Mouse (Mus musculus): ENCODE results near the gene Fancc.
"Not testable (repeated sequence)": the region's sequence is repeated elsewhere in the genome, so short reads cannot be mapped to it uniquely, and the experiment has no call there.

The Fancc gene

DNA sequence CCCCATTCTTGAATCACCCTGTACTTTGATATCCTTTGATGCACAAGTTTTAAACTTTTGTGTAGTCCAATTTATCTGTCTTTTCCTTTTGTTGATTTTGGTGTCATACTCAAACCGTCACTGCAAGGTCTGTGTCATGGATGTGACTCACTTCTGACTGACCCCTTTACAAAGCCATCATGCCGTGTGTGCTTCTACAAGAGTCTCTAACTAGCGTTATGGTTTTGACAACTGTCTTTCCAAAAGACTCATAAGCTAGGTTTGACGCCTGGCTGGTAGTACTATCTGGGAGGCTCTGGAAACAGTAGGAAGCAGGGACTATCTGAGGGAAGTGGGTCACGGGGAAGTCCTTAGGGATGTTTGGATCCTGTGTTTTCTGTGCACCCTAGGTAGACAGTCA is 180.7 kb downstream of the Fancc start:
- no peak for DNase-seq (ENCODE audit: low read depth)

DNA sequence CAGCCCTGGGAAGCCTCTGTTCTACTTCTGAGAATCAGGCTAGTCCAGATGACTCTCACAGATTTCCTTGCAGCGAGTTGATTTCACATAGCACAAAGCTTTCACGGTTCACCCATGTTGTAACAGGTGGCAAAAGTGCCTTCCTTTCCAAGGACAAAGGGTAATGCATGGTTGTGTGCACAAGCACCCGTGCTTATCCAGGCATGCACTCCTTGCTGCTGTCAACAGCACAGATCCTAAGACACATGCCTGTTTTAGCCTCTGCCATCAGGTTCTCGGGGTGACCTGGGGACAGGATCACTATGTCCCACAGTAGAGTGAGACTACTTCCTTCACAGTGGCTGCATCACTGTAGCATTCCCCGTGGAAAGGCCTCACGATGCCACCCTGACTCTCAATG is 181.3 kb downstream of the Fancc start:
- DNase-seq (ENCODE audit: low read depth), result no peak

DNA sequence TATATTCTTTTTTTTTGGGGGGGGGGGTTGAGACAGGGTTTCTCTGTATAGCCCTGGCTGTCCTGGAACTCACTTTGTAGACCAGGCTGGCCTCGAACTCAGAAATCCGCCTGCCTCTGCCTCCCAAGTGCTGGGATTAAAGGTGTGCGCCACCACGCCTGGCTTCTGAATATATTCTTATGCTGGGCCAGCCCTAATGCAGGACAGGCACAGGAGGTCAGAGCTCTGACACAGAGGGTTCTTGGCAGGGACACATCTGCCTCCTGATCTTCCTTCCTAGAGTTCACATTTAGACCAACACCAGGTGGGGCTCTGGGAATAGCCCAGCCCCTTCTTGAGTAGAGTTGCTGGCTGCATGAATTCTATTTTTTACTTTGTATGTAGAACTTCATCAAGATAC is 182.0 kb downstream of the Fancc start:
- DNase-seq (ENCODE audit: low read depth), result not testable (repeated sequence)

DNA sequence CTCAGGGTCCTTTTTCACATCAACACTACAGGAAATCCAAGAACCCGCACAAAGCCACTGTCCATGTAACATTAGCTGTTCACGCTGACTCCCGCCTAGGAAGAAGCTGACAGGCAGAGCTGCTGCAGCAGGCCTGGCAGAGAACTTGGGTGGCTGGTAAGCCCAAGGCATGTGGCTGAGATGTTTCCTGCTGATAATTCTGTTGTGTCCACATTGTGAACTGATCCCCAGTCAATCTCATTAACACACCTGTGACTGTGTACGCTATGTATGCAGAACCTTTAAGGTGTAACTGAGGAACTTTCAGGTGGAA is 182.5 kb downstream of the Fancc start:
- DNase-seq (ENCODE audit: low read depth), result no peak

DNA sequence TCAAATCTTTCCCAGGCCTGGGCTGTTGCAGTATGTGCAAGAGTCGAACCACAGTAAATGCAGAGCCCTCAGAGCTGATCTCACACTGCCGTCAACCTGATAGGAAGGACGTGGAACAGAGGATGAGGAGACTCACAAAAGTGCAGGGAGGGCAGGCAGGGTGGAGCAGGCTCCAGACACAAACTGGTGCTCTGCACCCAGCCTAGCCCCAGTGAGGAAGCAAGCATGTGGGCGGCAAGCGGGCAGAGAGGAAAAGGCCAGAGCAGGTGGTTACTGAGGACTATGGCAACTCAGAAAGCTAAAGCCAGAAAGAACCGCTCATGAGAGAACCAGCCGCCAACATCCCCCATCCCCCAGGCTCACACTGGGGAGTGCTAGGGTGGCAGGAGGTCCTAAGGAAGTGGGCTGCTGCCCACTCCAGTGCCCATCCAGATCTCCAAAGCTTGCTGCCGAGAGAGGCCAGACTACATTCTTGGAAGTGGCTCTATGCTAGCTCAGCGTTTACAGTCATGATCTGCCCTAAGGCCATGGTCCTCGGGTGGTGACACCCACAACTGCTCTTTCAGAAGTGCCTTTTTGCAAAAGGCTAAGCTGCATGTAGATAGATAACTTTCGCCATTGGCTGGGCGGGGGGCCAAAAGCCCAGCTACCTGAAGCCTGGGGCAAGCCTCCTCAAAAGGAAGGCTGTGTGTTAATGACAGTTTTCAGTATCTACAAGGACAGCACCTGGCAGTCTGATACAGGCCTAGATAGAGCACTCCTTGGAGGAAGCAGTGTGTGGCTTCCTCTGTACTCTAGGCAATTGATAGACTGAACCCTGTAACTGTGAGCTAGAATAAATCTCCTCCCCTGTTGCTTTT is 183.1 kb downstream of the Fancc start:
- DNase-seq (ENCODE audit: low read depth), result no peak

DNA sequence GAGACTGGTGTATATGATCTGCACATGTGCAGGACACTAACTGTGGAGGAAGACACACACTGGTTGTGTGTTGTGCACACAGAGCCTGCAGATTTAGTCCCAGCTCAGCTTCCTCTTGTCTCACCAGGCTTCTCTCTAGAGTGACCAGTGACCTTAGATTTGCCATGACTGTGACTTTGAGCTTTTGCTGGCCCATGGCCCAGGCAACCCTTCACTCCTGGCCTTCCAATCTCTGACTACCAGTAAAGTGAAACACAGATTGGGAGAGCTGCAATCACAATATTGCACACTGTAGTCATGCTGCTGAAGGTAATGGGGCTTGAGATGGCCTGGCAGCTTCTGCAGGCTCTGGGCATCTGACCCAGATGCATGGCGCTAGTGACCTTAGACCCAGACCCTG is 183.8 kb downstream of the Fancc start:
- no peak for DNase-seq (ENCODE audit: low read depth)

DNA sequence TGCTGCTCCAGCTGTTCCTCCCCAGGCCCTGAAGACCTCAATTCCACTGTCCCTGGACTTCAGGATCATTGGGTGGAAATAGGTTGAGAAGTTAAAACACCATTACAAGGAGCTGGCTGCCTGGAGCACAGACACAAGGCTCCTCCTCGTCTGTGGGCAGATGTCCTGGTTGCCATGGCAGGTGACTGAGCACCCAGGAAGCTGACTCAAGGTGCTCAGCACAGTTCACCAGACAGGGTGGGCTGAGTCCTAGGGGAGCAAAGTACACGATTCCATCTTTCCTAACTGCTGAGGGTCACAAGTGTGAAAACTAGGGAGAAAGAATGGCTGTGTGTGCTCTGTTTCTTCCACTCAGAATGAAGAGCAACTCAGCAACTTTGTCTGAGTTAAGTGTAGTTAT is 185.9 kb downstream of the Fancc start:
- DNase-seq (ENCODE audit: low read depth), result no peak

DNA sequence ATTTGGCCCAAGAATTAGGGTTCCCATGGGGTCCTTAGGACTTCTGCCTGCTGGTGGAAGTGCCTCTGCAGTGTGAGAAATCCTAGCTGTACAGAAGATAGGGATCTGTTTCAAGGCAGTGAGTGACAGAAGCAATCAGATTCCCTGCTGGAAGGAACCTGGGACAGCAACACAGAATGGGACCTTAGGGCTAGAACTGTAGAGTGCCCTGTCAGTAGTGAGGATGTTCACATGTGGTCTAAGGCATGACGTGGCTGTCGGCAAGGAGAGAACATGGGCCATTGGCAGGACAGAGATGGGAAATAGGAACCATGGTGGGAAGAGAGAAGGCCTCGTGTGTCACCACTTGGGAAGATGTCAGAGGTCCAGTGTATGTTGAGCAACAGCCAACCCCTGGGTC is 187.5 kb downstream of the Fancc start:
- peak; percentile 70 for DNase-seq (ENCODE audit: low read depth)

DNA sequence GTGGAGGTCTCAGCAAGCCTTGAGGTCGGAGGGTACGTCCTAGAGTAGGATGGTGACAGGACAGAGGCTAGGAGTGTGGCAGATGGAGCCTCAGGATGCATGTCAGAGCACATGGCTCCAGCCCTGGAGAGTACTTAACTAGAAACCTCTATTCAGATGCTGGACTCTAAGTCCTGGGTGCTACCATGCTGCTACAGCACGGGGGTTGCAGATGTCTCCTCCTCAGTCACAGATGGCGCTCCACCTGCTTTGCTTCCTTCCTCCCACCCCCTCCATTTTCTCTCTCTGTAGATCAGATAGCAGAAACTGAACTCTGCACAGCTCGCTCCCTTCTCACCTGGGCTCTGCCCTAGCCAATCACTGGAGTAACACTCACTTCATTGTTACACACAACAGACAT is 190.3 kb downstream of the Fancc start:
- no peak for DNase-seq (ENCODE audit: low read depth)

DNA sequence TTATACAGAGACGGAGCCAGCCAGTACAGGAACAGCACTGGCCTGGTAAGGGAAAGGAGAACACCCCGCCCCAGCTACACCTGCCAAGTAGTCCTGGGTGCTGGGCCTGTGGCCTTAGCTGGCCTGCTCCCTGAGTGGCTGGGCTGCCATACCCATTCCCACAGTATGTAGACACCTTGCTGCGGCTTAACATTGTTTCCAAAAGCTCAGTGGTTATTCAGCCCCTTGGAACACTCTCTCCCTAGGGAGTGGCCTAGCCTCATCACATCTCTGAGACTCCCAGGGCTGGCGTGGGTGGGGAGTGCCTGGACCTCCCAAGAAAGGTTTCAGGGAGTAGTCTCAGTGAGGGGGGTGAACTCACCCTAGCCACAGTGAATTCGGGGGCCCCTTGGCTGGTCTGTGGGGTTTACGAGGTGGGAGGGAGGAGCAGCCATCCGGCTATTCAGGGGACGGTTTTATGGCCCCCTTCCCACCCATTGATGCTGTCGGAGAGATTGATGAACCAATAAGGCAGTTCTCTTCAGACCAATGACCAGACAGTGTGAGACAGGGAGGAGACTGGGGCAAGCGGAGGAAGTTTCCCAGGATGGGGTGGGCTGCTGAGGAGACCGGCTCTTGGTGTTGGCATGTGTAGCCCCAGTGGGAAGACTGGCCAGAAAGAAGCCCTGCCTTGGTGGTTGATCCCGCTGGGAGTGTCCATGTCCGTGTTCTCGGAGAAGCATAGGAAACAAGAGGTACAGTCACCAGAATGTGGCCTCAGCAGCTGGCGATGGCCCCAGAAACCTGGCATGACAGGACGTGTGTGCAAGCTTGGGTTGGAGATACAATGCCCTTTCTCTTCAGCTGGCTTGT is 191.7 kb downstream of the Fancc start:
- DNase-seq (ENCODE audit: low read depth), result peak; percentile 63

DNA sequence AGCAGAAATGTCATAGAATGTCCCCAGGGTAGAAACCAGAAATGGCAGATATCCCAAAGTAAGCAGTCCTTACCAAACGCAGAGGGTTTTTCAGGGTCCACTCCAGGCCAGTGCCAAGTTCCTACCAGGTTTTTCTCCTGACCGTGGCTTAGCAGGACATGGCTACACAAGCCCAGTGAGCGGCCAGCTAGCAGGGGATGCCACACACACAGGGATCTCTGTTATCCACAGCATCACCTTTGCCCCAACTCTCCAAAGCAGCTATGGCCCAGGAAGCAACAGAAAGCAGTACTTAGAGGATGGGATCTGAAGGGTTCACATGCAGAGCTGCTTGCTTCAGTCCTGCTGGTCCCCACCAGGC is 192.3 kb downstream of the Fancc start:
- DNase-seq (ENCODE audit: low read depth), result peak; percentile 58

DNA sequence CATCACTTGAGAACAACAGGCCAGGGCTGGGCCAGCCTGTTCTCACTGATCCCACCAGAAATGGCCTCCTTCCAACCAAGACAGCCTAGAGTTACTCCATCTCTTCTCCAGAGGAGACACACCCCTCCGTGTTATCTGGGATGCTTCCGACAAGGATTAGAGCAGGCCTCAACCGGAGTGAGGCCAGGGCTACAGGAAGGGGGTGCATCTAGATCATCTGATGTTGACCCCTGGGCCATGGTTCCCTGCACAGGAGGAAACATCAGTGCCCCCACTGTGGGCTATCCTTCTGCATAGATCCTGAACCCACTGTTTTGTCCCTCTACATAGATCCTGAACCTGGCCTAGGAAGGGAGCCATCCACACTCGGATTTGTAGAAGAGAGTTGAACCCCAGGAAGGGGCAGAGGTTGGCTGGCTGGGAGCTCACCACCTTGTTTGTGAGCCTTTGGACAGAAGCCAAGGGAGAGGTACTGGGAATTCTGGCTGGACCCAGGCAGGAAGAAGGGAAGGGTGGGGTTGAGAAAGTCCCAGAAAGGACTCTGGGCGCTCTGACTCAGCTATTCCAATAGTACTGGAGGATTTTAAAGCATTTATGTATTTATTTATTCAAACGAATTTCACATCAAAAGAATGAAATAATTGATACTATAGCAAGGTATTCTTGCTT is 192.8 kb downstream of the Fancc start:
- DNase-seq (ENCODE audit: low read depth), result peak; percentile 62

DNA sequence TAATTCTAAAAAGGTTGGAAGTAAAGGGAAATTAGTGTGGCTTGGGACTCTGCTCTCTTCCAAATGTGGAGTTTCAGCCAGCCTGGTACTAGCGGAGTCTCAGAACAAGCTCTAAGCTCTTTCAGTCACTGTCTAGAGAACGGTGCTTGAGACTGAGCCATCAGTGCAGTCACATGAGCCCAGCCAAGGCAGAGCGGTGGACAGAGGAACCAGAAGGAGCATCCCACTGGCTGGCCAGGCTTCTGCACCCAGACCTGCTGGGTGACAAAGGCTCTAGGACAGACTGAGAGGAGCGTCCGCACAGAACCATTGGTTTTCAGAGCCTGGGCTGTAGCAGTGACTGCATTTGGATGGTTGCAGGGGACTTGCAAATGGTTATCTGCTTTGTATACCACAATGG is 194.7 kb downstream of the Fancc start:
- no peak for DNase-seq (ENCODE audit: low read depth)

DNA sequence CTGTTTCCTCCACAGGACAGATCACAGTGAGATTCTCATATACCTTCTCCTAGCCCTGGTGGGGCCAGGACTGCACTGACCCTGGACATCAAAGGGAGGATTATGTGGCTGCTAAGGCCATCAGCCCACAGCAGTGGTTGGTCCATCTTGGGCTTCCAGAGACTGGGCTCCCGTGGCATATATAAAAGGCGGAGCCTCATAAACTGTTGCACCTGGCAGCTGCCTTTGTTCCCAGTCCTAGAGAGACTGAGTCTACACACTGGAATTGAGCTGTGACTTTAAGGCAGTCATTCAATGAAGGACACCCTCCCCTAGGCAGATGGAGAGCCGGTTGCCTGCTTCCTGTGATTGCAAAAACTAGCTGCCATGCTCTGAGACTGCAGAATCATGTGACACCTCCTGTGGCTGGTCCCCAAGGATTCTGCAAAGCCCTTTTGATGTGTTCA is 195.3 kb downstream of the Fancc start:
- no peak for DNase-seq (ENCODE audit: low read depth)

DNA sequence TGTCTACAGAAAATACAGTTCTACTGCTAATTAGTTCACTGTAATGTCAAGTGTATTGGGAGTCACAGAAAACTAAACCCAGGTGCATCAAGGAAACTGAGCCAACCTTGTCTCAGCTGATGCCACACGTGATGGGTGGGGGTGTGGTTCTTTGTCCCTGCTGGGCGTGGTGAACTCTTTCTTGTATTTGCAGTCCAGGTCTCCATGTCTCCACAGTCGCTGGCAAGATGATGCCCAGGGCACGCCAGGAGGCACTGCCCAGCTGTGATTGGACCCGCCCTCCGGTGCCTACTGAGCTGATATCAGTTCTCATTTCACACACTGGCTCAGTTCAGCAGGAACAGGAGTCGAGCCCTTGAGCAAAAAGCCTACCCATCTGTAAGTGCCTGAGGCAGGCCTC is 196.1 kb downstream of the Fancc start:
- no peak for DNase-seq (ENCODE audit: low read depth)

DNA sequence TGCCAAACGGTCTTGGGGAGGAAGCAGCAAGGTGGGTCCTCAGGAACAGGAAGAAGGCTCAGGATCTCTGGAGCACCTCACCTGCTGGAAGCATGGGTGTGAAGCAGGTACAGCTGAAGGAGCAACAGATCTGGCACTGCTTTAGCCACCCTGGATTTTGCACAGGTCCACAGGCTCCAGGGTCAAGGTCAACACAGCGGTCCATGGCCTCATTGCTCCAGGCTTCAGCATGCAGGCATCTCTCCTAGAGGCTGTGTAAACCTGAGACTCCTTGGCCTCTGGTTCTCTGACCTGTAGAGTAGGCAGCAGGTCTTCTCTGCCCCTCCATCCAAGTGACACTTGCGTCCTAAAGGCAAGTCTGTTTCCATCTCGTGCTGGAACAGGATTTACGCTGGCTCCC is 198.1 kb downstream of the Fancc start:
- no peak for DNase-seq (ENCODE audit: low read depth)

DNA sequence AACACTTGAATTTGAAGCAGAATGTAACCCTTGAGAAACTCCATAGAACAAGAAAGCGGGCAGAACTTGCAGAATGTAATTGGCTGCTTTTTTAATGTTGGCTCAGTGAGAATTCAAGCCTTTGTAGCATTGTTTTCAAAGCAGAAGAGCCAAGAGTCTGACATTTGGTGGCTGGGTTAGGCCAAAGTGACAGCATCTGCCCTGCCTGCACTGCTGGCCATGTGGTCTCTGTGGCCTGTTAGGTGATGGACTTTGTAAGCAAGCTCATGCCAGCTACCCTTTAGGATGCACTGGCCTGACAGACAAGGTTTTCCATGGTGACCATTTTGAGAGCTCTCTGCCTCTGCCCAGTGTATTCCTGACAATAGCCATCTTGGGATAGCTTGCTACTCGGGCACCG is 199.1 kb downstream of the Fancc start:
- DNase-seq (ENCODE audit: low read depth), result no peak

DNA sequence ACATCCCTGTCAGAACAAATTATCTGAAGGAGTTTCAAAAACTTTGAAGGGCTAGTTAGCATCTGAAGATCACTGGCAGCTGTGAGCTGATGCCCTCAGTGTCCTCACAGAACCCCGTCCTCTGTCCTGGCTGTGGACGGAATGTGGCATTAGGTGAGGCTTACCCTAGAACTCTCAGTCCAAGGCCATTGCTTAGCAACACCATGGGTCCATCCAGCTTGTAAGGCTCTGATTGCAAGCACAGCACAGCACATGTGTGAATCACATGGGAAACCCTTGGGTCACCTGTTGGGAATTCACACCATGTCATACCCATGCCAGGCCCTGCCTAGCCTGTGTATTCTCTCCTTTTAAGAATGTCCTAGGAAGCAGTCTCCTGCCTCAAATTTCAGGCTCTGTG is 200.1 kb downstream of the Fancc start:
- DNase-seq (ENCODE audit: low read depth), result no peak

DNA sequence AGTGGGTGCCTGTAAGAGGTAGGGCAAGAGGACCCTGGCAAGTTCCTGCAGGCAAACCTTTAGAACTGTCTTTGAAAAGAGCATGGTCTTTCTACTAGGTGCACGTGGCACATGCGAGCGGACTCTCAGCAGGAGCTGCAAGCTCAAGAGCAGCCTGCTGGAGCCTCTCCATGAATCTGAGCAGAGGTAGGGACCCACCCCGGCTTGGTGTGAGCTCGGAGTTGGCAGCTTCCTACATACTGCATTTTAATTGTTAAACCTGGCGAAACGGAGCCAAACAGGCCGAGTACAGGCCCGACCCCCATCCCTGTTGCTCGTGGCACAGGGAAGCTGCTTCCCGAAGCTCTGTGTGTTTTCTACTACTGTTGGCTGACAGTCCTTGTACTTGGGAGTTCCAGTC is 200.8 kb downstream of the Fancc start:
- DNase-seq (ENCODE audit: low read depth), result no peak

DNA sequence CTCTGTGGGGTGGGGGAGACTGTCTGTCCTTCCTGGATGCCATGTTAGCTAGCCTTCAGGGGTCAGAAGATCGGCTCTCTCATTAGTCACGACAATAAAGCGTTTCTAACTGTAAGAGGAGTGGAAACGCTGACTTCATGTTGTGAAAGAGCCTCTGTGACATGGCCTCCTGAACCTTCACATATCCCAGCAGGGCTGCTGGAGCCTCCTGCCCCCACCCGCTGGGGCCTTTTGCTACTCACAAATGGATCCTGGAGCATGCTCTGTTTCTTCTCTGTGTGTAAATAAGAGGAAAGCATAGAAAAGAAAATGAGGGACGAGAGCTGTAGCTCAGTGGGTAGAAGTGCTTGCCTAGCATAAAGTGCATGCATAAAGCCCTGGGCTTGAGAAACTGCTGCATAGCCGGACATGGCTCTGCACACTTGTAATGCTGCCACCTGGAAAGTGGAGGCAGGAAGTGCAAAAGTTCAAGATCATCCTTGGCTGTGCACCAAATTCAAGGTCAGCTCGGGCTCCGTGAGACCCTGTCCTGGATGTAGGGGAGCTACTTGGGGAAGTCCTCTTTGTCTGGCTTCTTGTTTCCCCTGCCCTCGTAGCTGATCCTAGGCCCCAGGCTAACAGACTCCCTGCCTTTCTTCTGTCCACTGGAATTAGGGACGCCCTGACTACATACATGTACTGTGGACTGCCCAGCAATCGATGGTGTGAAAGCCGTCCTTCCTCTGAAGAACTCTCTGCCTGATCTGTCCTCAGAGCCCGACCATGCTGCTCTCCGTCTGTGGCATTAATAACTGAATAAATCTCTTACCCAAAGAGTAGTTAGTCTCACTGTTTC is 202.5 kb downstream of the Fancc start:
- DNase-seq (ENCODE audit: low read depth), result no peak

DNA sequence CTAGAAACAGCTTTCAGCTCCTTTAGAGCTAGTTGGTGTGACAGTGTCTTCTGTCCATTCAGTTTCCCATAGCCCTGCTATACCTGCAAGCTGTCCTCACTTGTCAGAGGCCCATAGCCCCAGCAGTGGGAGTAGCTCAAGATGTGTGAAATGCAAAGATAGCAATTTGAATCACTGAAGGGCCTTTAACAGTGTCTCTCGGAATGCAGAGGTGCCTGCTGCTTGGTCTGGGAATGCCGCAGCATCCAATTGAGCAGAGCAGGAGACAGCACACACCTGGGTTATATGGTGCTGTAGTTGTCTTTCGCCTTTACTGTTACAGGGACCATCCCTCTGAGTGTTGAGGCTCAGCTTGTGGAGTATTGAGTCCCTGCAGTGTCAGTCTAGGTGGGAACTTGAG is 203.4 kb downstream of the Fancc start:
- DNase-seq (ENCODE audit: low read depth), result no peak

DNA sequence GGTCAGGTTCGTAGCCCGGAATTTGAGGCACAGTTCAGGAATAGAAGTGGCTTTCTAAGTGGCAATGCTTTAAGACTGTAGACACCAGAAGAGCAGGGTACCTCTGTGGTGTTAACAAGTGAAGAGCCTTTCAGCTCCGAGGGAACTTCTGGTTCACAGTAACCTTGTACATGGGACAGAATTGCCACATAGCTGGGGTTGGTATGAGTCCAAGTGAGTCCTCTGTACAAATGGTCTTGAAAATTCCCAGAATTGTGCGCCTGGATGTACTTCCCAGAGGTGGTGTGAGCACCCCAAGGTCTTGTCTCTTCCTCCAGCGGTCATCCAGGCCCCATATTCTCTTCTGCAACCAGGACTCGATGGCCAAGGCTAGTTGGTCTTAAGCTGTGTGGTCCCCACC is 206.1 kb downstream of the Fancc start:
- no peak for DNase-seq (ENCODE audit: low read depth)
